Comparison of ENCODE assay signal across 19 mouse cellular contexts in genomic region chr11:29790796-29791195, GRCm38 (mm10). TPM values are rescaled to one million over a fixed set of nuclear protein-coding genes. Genes with fewer than 3 reads are reported as not detected.
"Had no signal": no experiment of that assay in that cellular context is flagged by ENCODE, and none has a peak within 500 bp of the region (broad histone marks: within the 10 kb centered on the region; RNA-seq: fewer than 3 reads in every experiment).

No protein-coding gene starts in this region.

- H3K9ac ChIP-seq: lung, embryonic 14.5 days; midbrain, embryonic 12.5 days; neural tube, embryonic 13.5 days; neural tube, embryonic 15.5 days had no signal

- H3K4me3 ChIP-seq: midbrain, embryonic 10.5 days; midbrain, embryonic 12.5 days; myocyte; neural tube, embryonic 13.5 days; neural tube, embryonic 15.5 days had no signal

- H3K36me3 ChIP-seq: midbrain, embryonic 10.5 days; midbrain, embryonic 12.5 days had no signal

- H3K27ac ChIP-seq: midbrain, embryonic 10.5 days; midbrain, embryonic 12.5 days; neural tube, embryonic 13.5 days; neural tube, embryonic 15.5 days had no signal

- H3K4me2 ChIP-seq: lung, embryonic 14.5 days; midbrain, embryonic 12.5 days; neural tube, embryonic 13.5 days; neural tube, embryonic 15.5 days had no signal

- H3K9me3 ChIP-seq: midbrain, embryonic 10.5 days; midbrain, embryonic 12.5 days; neural tube, embryonic 13.5 days; neural tube, embryonic 15.5 days had no signal

- DNase-seq: lung, embryonic 14.5 days; lung, postnatal 10 days; lung, postnatal 4 days; midbrain, embryonic 14.5 days; retina, postnatal 1 day; right cerebral cortex, adult 18-20 months; right cerebral cortex, postnatal 25 days; right cerebral cortex, postnatal 4 days; spleen, adult 18-20 months; thymus, adult 18-20 months; thymus, postnatal 14 days; thymus, postnatal 36 days had no signal

- ATAC-seq: midbrain, embryonic 16.5 days had no signal

- H3K27me3 ChIP-seq: midbrain, embryonic 12.5 days; neural tube, embryonic 13.5 days; neural tube, embryonic 15.5 days had no signal

RNA-seq across cellular contexts. Expression of gene 4931440F15Rik, which starts 34.7 kb away (rescaled TPM):
- total RNA-seq: megakaryocyte-erythroid progenitor cell, adult 5-6 weeks had no signal
